Mouse (Mus musculus): ENCODE results near the gene Tnnt3. TPM values are rescaled to one million over a fixed set of nuclear protein-coding genes. Genes with fewer than 3 reads are reported as not detected.
A peak's percentile ranks its signal among the peaks of the same experiment; 100 is the strongest.

Tnnt3 gene
- total and polyA plus RNA-seq, 3 experiments = 3.1 to 13.3 (median 4.1) TPM

- Histone ChIP-seq H3K4me2 (ENCODE audit: insufficient read depth, low read depth, poor library complexity, severe bottlenecking) (no peak overlapping the region), H3K4me3 (replicated peaks in 1 of 3; ENCODE audit: low read depth in 2 of 3, low read length in 2 of 3, poor library complexity in 1 of 3) (no peak overlapping the region), H3K27ac (ENCODE audit: insufficient read depth, low read depth) (no peak overlapping the region), H3K4me1 (ENCODE audit: control insufficient read depth in 1 of 2, insufficient read depth in 2 of 2) (peaks cover 33 to 98% of the 10 kb centered on the region in 2 experiments), H3K27me3 (replicated peaks) (no peaks in the 10 kb centered on the region), H3K9ac (ENCODE audit: insufficient read depth, low read depth) (no peak overlapping the region), H3K9me3 (replicated peaks; ENCODE audit: low read length) (no peaks in the 10 kb centered on the region), H3K36me3 (replicated peaks in 1 of 2; ENCODE audit: control insufficient read depth in 1 of 2, insufficient read depth in 1 of 2, low read length in 1 of 2) (peaks cover 0 to 19% of the 10 kb centered on the region in 2 experiments), H3K79me2 (replicated peaks; ENCODE audit: control insufficient read depth, extremely low read depth, insufficient read depth, poor library complexity, severe bottlenecking) (no peaks in the 10 kb centered on the region)
- no peak for DNase-seq (ENCODE audit: extremely low read depth)
- in situ Hi-C loops (cut with MboI; ENCODE audit: low pct_ligation_motif_present, low pct_unique_long_range_greater_than_20kb, low sequenced_read_pairs) = no loop called here
- no peak for TF ChIP-seq CHD2 (IDR thresholded peaks at IDR 0.05; ENCODE audit: low read length)
- no peak for TF ChIP-seq USF1 (IDR thresholded peaks at IDR 0.05; ENCODE audit: low read depth, low read length)
- no peak for TF ChIP-seq ETS1 (conservative IDR thresholded peaks at IDR 0.05; ENCODE audit: low read depth, low read length)
- TF ChIP-seq JUND (conservative IDR thresholded peaks at IDR 0.05; ENCODE audit: low read depth, low read length) = no peak
- no peak for TF ChIP-seq MYC (IDR thresholded peaks at IDR 0.05; ENCODE audit: low read depth, low read length)
- TF ChIP-seq RCOR1 (conservative IDR thresholded peaks at IDR 0.05; ENCODE audit: low read depth, low read length) = no peak
- no peak for TF ChIP-seq GABPA (IDR thresholded peaks at IDR 0.05; ENCODE audit: insufficient replicate concordance, low read depth, low read length)
- no peak for TF ChIP-seq POLR2AphosphoS2 (IDR thresholded peaks at IDR 0.05; ENCODE audit: low read depth, low read length)
- TF ChIP-seq HCFC1 (IDR thresholded peaks at IDR 0.05; ENCODE audit: low read depth, low read length) = no peak
- TF ChIP-seq MEF2A (IDR thresholded peaks at IDR 0.05; ENCODE audit: borderline replicate concordance, low read depth, low read length) = no peak
- dilution Hi-C loops (cut with MboI; ENCODE audit: extremely low pct_ligation_motif_present, extremely low pct_unique_long_range_greater_than_20kb, low sequenced_read_pairs) = no loop called here
Measured at GRCm38 (mm10) chr7:142503206-142503605, 4.6 kb downstream of the Tnnt3 start.

- Histone ChIP-seq H3K4me3 (replicated peaks in 1 of 3; ENCODE audit: low read depth in 2 of 3, low read length in 2 of 3, poor library complexity in 1 of 3) (peak overlapping the region in 1 of 3 experiments; percentile 38), H3K9ac (ENCODE audit: insufficient read depth, low read depth) (no peak overlapping the region), H3K79me2 (replicated peaks; ENCODE audit: control insufficient read depth, extremely low read depth, insufficient read depth, poor library complexity, severe bottlenecking) (no peaks in the 10 kb centered on the region), H3K36me3 (replicated peaks in 1 of 2; ENCODE audit: control insufficient read depth in 1 of 2, insufficient read depth in 1 of 2, low read length in 1 of 2) (peaks cover 0 to 20% of the 10 kb centered on the region in 2 experiments), H3K27ac (ENCODE audit: insufficient read depth, low read depth) (no peak overlapping the region), H3K27me3 (replicated peaks) (no peaks in the 10 kb centered on the region), H3K4me1 (ENCODE audit: control insufficient read depth in 1 of 2, insufficient read depth in 2 of 2) (peaks cover 19 to 76% of the 10 kb centered on the region in 2 experiments), H3K4me2 (ENCODE audit: insufficient read depth, low read depth, poor library complexity, severe bottlenecking) (no peak overlapping the region), H3K9me3 (replicated peaks; ENCODE audit: low read length) (no peaks in the 10 kb centered on the region)
- peak; percentile 81 for DNase-seq (ENCODE audit: extremely low read depth)
- TF ChIP-seq ETS1 (conservative IDR thresholded peaks at IDR 0.05; ENCODE audit: low read depth, low read length) (0 out of 2 replicates have a peak, but pooled peaks have one; percentile 12), KAT2A (IDR thresholded peaks at IDR 0.05; ENCODE audit: insufficient replicate concordance, low read length) (no peak), ZMIZ1 (IDR thresholded peaks at IDR 0.05; ENCODE audit: low read depth, low read length) (no peak), MAFK (IDR thresholded peaks at IDR 0.05; ENCODE audit: insufficient replicate concordance, low read length) (no peak), POLR2AphosphoS2 (IDR thresholded peaks at IDR 0.05; ENCODE audit: low read depth, low read length) (no peak), GABPA (IDR thresholded peaks at IDR 0.05; ENCODE audit: insufficient replicate concordance, low read depth, low read length) (no peak), ZC3H11A (IDR thresholded peaks at IDR 0.05; ENCODE audit: low read depth, low read length) (no peak), EP300 (IDR thresholded peaks at IDR 0.05; ENCODE audit: low read length) (no peak)
- in situ Hi-C loops (cut with MboI; ENCODE audit: low pct_ligation_motif_present, low pct_unique_long_range_greater_than_20kb, low sequenced_read_pairs) = no loop called here
- dilution Hi-C loops (cut with MboI; ENCODE audit: extremely low pct_ligation_motif_present, extremely low pct_unique_long_range_greater_than_20kb, low sequenced_read_pairs) = no loop called here
Measured at GRCm38 (mm10) chr7:142505942-142506341, 7.3 kb downstream of the Tnnt3 start.

Measured in CH12.LX (cell line).